Mouse (Mus musculus) forebrain, embryonic 12.5 days (tissue): ENCODE measurements at regions not wholly inside any gene's neighbourhood (a gene's known extent, or its start where the extent isn't known, plus 50 kb on each side); places are given as distances from the start of the nearest gene placed in this dataset.

ENCODE experiments used
- ATAC-seq: fragments of 200-750 bp; cut with Nextera tagmentation; 2 replicates; pipeline ENCODE4 v1.8.0; 2017; ENCODE audit warnings: moderate TSS enrichment; ENCODE audit not compliant: low FRiP score
- H3K27ac ChIP-seq: fragments of 300-500 bp; sonication (generic); 2 replicates; pipeline ENCODE4 v1.5.1; 2016; ENCODE audit warnings: mild to moderate bottlenecking
- H3K27me3 ChIP-seq: fragments of 300-500 bp; sonication (generic); 2 replicates; pipeline ENCODE4 v1.6.1; 2016; ENCODE audit warnings: mild to moderate bottlenecking
- H3K36me3 ChIP-seq: fragments of 300-500 bp; sonication (generic); replicated peaks from 2 replicates; pipeline ENCODE4 v1.6.1; 2016; ENCODE audit warnings: mild to moderate bottlenecking
- H3K4me1 ChIP-seq: fragments of 300-500 bp; sonication (generic); 2 replicates; pipeline ENCODE4 v1.6.1; 2016
- H3K4me2 ChIP-seq: fragments of 300-500 bp; sonication (generic); 2 replicates; pipeline ENCODE4 v1.6.1; 2016; ENCODE audit warnings: mild to moderate bottlenecking, moderate library complexity
- H3K4me3 ChIP-seq: fragments of 300-500 bp; sonication (generic); replicated peaks from 2 replicates; pipeline ENCODE4 v1.5.1; 2016; ENCODE audit warnings: mild to moderate bottlenecking
- H3K9ac ChIP-seq: fragments of 300-500 bp; sonication (generic); 2 replicates; pipeline ENCODE4 v1.6.1; 2016; ENCODE audit warnings: mild to moderate bottlenecking
- H3K9me3 ChIP-seq: fragments of 300-500 bp; sonication (generic); 2 replicates; pipeline ENCODE4 v1.6.1; 2016
- WGBS: fragments of 180-500 bp; shearing (Covaris S2); methylation state at CpG from one replicate; pipeline ENCODE4 v1.1.7; 2016; 5-methylcytosine and 5-hydroxymethylcytosine counted together

- Histone ChIP-seq H3K9ac (no peak overlapping the region), H3K27me3 (no peaks in the 10 kb centered on the region), H3K4me1 (no peaks in the 10 kb centered on the region), H3K36me3 (no peaks in the 10 kb centered on the region), H3K4me3 (no peak overlapping the region), H3K27ac (no peak overlapping the region), H3K9me3 (no peaks in the 10 kb centered on the region), H3K4me2 (no peak overlapping the region)
- peak; percentile 71 for ATAC-seq
- 26% methylated on average over 6 of the region's 6 CpGs for WGBS
Observed at GRCm38 (mm10) chr11:39923977-39924527, 771.0 kb downstream of the Mat2b start.

DNA sequence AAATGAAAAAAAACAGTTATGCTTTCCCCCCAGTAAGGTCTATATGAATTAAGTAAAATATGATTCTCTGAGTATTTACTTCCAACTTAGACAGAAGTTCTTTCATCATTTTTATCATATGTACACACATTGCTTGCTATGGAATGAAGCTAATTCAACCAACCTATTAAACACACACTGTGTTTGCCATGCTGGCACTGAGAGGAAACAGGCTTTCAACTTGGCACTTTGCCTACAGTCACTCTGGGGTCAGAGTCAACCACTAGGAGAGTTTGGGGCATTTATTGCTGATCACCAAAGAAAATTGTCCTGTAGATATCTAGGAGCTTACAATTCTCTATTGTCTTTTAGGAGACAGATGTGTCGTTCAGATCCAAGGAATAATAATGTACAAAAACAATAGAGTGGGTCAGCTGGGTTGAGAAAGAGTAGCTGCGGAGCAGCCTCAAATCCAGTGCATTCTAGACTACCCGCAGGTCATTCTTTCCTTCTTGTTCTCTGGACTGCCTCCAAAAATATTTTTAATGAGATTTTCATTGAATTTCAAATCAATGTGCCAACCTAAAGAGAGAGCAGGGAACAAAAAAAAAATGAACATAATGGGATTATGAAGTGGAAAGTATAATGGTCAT lies 777.2 kb downstream of the Mat2b start:
- Histone ChIP-seq H3K9ac (no peak overlapping the region), H3K4me1 (no peaks in the 10 kb centered on the region), H3K36me3 (no peaks in the 10 kb centered on the region), H3K27me3 (no peaks in the 10 kb centered on the region), H3K9me3 (no peaks in the 10 kb centered on the region), H3K4me3 (no peak overlapping the region), H3K4me2 (no peak overlapping the region), H3K27ac (no peak overlapping the region)
- WGBS: 64% methylated on average over 3 of the region's 3 CpGs
- no peak for ATAC-seq

GRCm38 (mm10) chr11:39899644-39900225 lies 795.3 kb downstream of the Mat2b start:
- H3K9ac ChIP-seq: no peak overlapping the region
- no peak overlapping the region for H3K4me2 ChIP-seq
- H3K27ac ChIP-seq: no peak overlapping the region
- 41% methylated on average over 6 of the region's 6 CpGs for WGBS
- H3K36me3 ChIP-seq: no peaks in the 10 kb centered on the region
- H3K27me3 ChIP-seq: no peaks in the 10 kb centered on the region
- no peaks in the 10 kb centered on the region for H3K9me3 ChIP-seq
- no peak overlapping the region for H3K4me3 ChIP-seq
- peak; percentile 79 for ATAC-seq
- H3K4me1 ChIP-seq: no peaks in the 10 kb centered on the region

GRCm38 (mm10) chr11:39883305-39883704 lies 811.7 kb downstream of the Mat2b start:
- no peak for ATAC-seq
- no peak overlapping the region for H3K9ac ChIP-seq
- WGBS: 74% methylated on average over 1 of the region's 1 CpGs
- H3K9me3 ChIP-seq: no peaks in the 10 kb centered on the region
- no peaks in the 10 kb centered on the region for H3K4me1 ChIP-seq
- H3K27me3 ChIP-seq: no peaks in the 10 kb centered on the region
- H3K4me3 ChIP-seq: no peak overlapping the region
- H3K36me3 ChIP-seq: no peaks in the 10 kb centered on the region
- no peak overlapping the region for H3K4me2 ChIP-seq
- H3K27ac ChIP-seq: no peak overlapping the region

DNA sequence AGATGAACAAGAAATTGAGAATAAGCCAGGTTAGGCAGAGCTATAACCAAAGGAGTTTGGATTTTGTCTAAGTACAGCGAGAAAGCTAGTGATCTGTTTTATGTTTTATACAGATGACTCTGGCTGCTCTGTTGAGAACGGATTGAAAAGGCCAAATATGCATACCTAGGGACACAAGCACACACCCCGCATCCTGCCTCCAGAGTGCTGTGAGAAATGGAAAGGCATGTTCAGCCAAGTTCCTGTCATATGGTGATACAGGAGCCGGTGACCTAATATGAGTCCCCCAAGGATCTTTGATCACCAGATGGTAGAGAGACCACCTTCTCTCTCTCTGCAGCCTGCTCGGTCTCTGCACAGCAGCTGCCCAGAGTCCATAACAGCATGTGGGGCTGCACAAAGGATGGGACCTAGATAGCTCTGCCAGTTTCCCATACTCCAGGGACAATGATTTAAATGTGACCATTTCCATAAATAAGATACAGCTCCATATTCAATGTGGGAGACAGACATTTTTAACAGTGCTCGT lies 826.5 kb downstream of the Mat2b start:
- Histone ChIP-seq H3K27me3 (no peaks in the 10 kb centered on the region), H3K9ac (no peak overlapping the region), H3K4me3 (no peak overlapping the region), H3K27ac (no peak overlapping the region), H3K36me3 (no peaks in the 10 kb centered on the region), H3K4me1 (no peaks in the 10 kb centered on the region), H3K9me3 (no peaks in the 10 kb centered on the region), H3K4me2 (no peak overlapping the region)
- WGBS: 89% methylated on average over 6 of the region's 6 CpGs
- ATAC-seq: no peak
